Mouse (Mus musculus) induced T-regulatory cell, adult 2 months (primary cell): ENCODE results near the gene Reep1.
A peak's percentile ranks its signal among the peaks of the same experiment; 100 is the strongest.

Experiments used
- DNase-seq: peaks from one replicate; pipeline ENCODE4 v3.0.0-alpha.2; 2012; ENCODE audit warnings: low read depth

The Reep1 gene

DNA sequence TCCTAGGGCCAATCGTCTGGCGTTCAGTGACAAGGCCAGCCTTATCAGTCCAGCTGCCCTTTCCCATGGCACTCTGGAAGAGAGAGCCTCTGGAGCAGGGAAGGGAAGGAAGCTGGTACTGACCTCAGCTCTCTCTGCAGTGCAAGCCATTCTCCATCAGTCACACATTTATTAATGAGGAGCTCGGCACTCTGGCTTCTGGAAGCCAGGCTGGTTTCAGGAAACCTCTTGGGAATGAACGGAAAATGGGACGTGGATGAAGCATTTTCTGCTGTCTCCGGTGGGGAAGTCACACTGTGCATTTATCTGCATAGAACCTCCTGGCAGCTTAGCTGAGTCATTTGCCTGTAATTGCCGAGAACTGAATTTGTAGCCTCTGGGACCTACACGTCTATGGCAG lies 29.8 kb downstream of the Reep1 start:
- DNase-seq, result no peak

DNA sequence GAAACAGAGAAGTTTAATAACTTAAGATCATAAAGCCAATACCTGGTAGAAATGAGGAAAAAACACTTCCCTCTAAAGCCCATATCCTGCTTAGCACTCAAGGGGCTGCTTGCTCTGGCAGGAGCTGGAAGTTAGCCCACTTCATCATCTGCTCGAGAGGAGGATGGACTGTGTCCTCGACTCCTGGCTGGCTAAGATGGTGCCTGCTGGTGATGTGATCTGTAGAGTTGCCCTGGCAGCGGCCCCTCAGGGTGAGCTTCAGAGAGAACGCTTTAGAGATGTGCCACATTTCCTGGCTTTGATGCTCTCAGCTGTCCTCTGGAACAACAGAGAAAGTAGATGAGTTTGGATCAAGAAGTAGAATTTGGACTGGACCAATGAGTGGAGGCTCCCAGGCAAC lies 31.2 kb downstream of the Reep1 start:
- DNase-seq, result no peak

DNA sequence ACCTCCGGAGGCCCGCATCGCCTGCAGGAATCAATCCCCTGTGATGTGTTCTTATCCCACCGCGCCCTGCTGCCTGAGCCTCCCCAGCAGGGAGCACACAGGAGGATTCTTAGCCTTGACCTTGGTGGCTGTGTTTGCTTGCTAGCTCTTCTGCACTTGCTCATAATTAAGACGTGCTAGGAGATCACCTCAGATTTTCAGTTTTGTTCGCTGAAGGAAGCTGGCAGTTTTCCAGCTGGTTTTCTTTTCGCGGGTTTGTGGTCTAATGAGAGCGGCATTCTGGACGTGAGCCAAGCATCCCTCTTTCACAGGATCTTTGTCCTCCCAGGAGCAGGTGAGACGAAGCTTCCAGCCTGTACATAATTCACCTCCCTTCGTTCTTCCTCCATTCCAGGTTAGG lies 33.6 kb downstream of the Reep1 start:
- DNase-seq, result no peak

DNA sequence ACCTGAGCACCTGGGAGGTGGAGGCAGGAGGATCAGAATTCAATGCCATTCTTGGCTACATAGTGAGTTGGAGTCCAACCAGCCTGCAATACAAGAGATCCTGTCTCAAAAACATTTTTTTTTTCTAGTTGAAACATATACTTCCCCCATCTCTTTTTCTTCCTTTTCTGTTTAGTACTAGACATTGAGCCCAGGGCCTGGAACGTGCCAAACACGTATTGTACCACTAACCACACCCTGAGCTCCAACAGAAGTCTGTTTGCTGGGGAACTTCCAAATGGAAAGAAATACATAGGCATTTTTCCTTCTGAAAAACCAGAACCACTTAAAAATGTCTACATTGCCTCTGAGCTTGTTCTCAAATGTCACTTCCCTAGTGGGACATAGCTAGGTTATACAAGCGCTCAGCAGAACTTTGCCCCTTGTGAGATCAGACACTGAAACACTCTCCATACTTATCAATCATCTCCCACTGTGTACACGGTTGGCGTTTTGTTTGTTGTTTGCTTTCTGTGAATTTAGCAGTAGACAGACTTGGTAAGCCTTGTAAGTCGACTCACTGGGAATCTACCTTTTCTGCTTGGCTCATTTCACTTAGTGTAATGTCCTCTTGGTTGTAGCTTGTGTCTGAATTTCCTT lies 34.8 kb downstream of the Reep1 start:
- DNase-seq, result no peak

DNA sequence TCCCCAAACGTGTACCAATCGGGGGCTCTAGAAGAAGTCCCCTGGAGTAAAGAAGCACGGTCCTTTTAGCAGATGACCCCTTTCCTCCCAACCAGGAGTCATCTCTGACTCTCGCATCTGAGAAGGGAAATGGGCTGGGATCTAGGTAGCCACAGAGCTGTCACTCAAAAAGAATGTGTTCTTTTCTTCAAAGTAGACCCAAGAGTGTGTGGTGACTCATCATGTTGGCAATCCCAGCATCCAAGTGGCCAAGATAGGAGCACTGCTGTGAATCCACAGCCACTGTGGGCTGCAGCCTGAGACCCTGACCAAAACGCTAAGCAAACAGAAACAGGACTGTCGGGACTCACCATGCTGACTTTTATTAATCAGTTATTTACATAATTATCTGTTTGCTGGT lies 37.6 kb downstream of the Reep1 start:
- DNase-seq, result no peak

- DNase-seq, result no peak
Observed at GRCm38 (mm10) chr6:71745482-71746234, 38.3 kb downstream of the Reep1 start.

GRCm38 (mm10) chr6:71746246-71746645 lies 38.9 kb downstream of the Reep1 start:
- no peak for DNase-seq

- peak; percentile 20 for DNase-seq
Observed at GRCm38 (mm10) chr6:71746846-71747245, 39.5 kb downstream of the Reep1 start.

DNA sequence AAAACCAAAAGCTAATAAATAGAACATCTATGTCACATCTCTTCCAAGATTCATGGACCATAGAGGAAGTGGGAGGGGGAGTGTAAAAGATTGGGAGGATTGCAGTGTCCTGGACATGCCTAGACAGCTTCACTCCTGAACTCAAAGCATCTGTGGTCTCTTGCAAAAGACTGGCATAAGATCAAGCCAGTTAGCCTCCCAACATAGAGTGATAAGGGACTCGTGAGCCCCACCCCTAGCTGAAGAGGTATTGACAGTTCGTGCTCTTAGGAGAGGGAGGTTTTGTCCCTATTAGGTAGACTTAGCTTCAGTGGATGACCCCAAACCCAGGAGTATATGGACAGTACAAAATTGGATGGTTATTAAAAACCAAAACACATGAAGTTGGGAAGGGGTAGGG lies 44.2 kb downstream of the Reep1 start:
- DNase-seq, result no peak

- no peak for DNase-seq
Observed at GRCm38 (mm10) chr6:71752791-71753464, 45.6 kb downstream of the Reep1 start.

GRCm38 (mm10) chr6:71757039-71757894 lies 49.9 kb downstream of the Reep1 start:
- DNase-seq, result no peak

GRCm38 (mm10) chr6:71758780-71759179 lies 51.4 kb downstream of the Reep1 start:
- DNase-seq, result no peak

DNA sequence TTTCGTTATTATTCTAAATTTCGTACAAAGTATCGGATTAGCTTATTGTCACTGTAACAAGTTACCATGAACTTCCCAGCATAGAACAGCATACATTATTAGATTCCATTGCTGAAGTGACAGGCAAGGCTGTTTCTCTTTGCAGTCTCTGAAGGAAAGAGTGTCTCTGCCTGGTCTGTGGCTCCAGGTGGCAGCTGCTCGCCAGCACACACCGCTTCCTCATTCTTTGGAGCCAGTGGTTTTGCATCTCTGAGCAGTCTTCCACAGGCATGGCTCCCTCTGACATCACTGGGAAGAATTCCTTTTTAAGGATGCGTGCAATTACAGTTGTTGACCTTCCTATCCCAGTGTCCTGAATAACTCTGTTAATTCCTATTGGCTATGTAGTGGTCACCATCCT lies 52.7 kb downstream of the Reep1 start:
- DNase-seq, result no peak

GRCm38 (mm10) chr6:71767761-71768160 lies 60.4 kb downstream of the Reep1 start:
- DNase-seq, result no peak

GRCm38 (mm10) chr6:71769901-71770690 lies 62.7 kb downstream of the Reep1 start:
- DNase-seq, result no peak

DNA sequence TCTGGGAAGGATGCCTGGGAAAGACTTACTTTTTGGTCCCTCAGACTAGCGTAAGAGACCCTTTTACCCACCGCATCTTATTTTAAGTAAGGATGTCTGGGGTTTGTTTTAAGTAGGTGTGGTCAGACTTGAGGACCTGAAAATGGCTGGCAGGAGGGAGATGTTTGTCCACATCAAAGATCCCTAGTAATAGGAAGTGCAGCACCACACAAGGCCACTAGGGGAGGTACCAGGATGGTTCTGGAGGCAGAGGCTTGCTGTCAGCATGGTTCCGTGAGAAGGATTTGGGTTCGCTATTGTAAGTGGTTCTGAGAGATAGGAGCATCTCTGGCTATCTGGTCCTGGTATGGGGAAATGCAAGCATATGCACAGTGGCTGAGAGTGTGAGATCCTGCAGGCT lies 63.5 kb downstream of the Reep1 start:
- DNase-seq, result no peak

- no peak for DNase-seq
Observed at GRCm38 (mm10) chr6:71771282-71771681, 63.9 kb downstream of the Reep1 start.

GRCm38 (mm10) chr6:71772156-71772555 lies 64.8 kb downstream of the Reep1 start:
- DNase-seq, result no peak

- DNase-seq, result no peak
Observed at GRCm38 (mm10) chr6:71772636-71773208, 65.4 kb downstream of the Reep1 start.

GRCm38 (mm10) chr6:71778016-71778415 lies 70.7 kb downstream of the Reep1 start:
- no peak for DNase-seq

- no peak for DNase-seq
Observed at GRCm38 (mm10) chr6:71779831-71780230, 72.5 kb downstream of the Reep1 start.
